Mouse (Mus musculus): ENCODE measurements around the gene Ern1. TPM values are rescaled to one million over a fixed set of nuclear protein-coding genes. Genes with fewer than 3 reads are reported as not detected.
A peak's percentile ranks its signal among the peaks of the same experiment; 100 is the strongest.

The Ern1 gene
- polyA plus RNA-seq, 1 experiment = 18.1 TPM

DNA sequence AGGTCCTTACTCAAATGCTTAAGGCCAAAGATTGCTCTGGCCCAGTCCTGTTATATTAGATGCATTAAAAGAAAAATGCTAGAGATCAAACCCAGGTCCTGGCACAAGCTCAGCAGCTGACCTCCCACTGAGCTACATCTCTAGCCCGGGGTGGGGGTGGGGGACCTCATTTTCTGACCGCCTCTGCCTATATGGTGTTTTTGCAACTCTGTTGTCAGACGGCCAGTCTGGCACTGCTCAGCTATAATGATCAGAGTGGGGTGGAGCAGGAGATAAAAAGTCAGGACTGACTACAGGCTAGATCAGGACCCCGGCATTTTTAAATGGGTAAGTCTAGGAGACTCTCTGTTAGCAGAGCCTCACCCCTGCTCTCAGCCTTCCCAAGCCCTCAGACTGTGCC lies 30.7 kb upstream of the Ern1 start:
- H3K4me1 ChIP-seq (replicated peaks; ENCODE audit: control insufficient read depth, insufficient read depth, low read length) = peaks cover 3% of the 10 kb centered on the region; the same call in 1 of the 2 replicates

DNA sequence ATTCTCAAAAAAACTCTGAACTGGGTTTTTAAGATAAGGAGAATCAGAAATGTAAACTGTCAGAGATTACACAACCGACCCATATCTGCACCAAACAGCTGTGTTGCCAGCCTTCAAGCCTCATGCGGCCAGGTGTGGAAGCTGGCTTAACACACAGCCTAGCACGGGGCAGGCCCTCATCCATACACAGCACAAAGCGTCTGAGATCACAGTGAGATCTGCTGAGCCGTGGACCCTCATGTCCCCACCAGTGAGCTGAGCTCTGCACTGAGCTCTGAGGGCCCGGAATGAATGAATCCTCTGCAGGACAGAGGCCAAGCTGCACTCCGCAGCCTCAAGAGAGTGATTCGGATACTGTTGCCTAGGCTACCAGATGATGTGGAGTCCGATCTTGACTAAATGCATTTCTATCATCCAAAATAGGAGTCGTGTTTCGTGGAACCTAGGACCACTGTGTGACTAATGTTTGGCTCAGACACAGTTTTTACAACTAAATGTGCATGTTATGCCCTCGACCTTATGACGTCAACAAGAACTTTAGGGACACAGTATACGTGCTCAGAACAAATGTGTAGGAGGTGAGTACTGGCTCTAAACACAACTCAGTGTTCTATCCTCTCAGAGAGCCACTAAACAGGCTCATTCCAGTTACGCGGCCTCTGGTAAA lies 27.6 kb upstream of the Ern1 start:
- Histone ChIP-seq H3K27ac (ENCODE audit: control insufficient read depth, insufficient read depth, low read length) (no peak overlapping the region), H3K36me3 (ENCODE audit: control insufficient read depth, insufficient read depth, low read length) (peaks cover 6% of the 10 kb centered on the region), H3K27me3 (ENCODE audit: control insufficient read depth, insufficient read depth, low read length) (no peaks in the 10 kb centered on the region), H3K4me3 (ENCODE audit: control insufficient read depth, insufficient read depth, low read length) (no peak overlapping the region), H3K4me1 (replicated peaks; ENCODE audit: control insufficient read depth, insufficient read depth, low read length) (peaks cover 3% of the 10 kb centered on the region; the same call in 1 of the 2 replicates)
- no peak for DNase-seq
- TF ChIP-seq POLR2A (IDR thresholded peaks at IDR 0.05; ENCODE audit: control insufficient read depth, extremely low read depth, insufficient read depth, low read length, poor library complexity) = no peak
- no peak for TF ChIP-seq CTCF (IDR thresholded peaks at IDR 0.05; ENCODE audit: borderline replicate concordance, control insufficient read depth, extremely low read depth, insufficient read depth, low read length, poor library complexity)
- 84% methylated on average over 16 of the region's 16 CpGs for WGBS

More for the DNA sequence above, 30.7 kb upstream of the Ern1 start:
- DNase-seq = no peak
- no peak overlapping the region for H3K4me3 ChIP-seq (ENCODE audit: control insufficient read depth, insufficient read depth, low read length)
- TF ChIP-seq POLR2A (IDR thresholded peaks at IDR 0.05; ENCODE audit: control insufficient read depth, extremely low read depth, insufficient read depth, low read length, poor library complexity) (no peak), CTCF (IDR thresholded peaks at IDR 0.05; ENCODE audit: borderline replicate concordance, control insufficient read depth, extremely low read depth, insufficient read depth, low read length, poor library complexity) (no peak)
- no peak overlapping the region for H3K27ac ChIP-seq (ENCODE audit: control insufficient read depth, insufficient read depth, low read length)
- 93% methylated on average over 4 of the region's 4 CpGs for WGBS
- peaks cover 4% of the 10 kb centered on the region; the same call in 1 of the 2 replicates for H3K36me3 ChIP-seq (ENCODE audit: control insufficient read depth, insufficient read depth, low read length)
- H3K27me3 ChIP-seq (ENCODE audit: control insufficient read depth, insufficient read depth, low read length) = no peaks in the 10 kb centered on the region

DNA sequence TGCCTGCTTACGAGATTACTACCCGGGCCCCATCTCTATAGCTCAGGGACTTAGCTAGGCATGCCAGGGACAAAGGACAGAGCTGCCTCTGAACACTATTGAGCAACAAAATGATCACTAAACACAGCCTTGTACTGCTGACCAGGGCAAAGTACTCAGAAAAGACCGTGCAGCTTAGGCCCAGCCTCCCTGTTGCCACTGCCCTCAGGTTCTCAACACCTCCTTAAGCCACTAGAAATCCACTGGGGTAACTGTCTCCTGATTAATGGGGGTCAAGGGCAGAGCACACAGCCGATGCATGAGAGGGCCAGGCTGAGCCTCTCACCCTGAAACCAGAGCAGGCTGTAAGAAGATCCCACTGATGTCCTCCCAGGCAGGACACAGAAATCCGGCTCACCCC lies 26.8 kb upstream of the Ern1 start:
- TF ChIP-seq CTCF (IDR thresholded peaks at IDR 0.05; ENCODE audit: borderline replicate concordance, control insufficient read depth, extremely low read depth, insufficient read depth, low read length, poor library complexity) (no peak), POLR2A (IDR thresholded peaks at IDR 0.05; ENCODE audit: control insufficient read depth, extremely low read depth, insufficient read depth, low read length, poor library complexity) (no peak)
- Histone ChIP-seq H3K27me3 (ENCODE audit: control insufficient read depth, insufficient read depth, low read length) (no peaks in the 10 kb centered on the region), H3K4me1 (replicated peaks; ENCODE audit: control insufficient read depth, insufficient read depth, low read length) (peaks cover 3% of the 10 kb centered on the region; the same call in 1 of the 2 replicates), H3K36me3 (ENCODE audit: control insufficient read depth, insufficient read depth, low read length) (peaks cover 4% of the 10 kb centered on the region), H3K27ac (ENCODE audit: control insufficient read depth, insufficient read depth, low read length) (no peak overlapping the region), H3K4me3 (ENCODE audit: control insufficient read depth, insufficient read depth, low read length) (no peak overlapping the region)
- no peak for DNase-seq
- WGBS = 93% methylated on average over 5 of the region's 5 CpGs

DNA sequence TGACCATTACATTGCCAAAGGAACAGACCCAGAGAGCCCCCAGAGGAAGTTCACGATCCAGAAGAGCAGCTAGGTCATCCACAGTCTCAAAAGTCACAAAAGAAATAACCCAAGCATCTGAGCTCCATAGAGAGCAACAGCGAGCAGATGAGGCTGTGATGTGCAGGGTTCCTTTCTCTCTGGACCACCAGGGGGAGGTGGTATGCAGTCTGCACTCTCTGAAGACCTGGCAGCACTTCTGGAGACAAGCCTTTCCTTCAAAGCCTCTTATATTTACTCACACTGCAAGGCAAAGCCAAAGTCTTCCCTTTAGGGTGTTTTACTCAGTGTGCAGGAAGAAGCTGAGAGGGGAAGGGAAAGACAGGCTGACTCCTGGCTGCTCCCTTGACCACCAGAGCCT lies 25.5 kb upstream of the Ern1 start:
- peak; percentile 74 for DNase-seq
- 59% methylated on average over 2 of the region's 2 CpGs for WGBS
- no peak overlapping the region for H3K4me3 ChIP-seq (ENCODE audit: control insufficient read depth, insufficient read depth, low read length)
- no peaks in the 10 kb centered on the region for H3K27me3 ChIP-seq (ENCODE audit: control insufficient read depth, insufficient read depth, low read length)
- TF ChIP-seq CTCF (IDR thresholded peaks at IDR 0.05; ENCODE audit: borderline replicate concordance, control insufficient read depth, extremely low read depth, insufficient read depth, low read length, poor library complexity) = no peak
- no peak for TF ChIP-seq POLR2A (IDR thresholded peaks at IDR 0.05; ENCODE audit: control insufficient read depth, extremely low read depth, insufficient read depth, low read length, poor library complexity)
- peaks cover 3% of the 10 kb centered on the region; the same call in 1 of the 2 replicates for H3K4me1 ChIP-seq (replicated peaks; ENCODE audit: control insufficient read depth, insufficient read depth, low read length)
- peaks cover 3% of the 10 kb centered on the region; the same call in 1 of the 2 replicates for H3K36me3 ChIP-seq (ENCODE audit: control insufficient read depth, insufficient read depth, low read length)
- no peak overlapping the region for H3K27ac ChIP-seq (ENCODE audit: control insufficient read depth, insufficient read depth, low read length)

DNA sequence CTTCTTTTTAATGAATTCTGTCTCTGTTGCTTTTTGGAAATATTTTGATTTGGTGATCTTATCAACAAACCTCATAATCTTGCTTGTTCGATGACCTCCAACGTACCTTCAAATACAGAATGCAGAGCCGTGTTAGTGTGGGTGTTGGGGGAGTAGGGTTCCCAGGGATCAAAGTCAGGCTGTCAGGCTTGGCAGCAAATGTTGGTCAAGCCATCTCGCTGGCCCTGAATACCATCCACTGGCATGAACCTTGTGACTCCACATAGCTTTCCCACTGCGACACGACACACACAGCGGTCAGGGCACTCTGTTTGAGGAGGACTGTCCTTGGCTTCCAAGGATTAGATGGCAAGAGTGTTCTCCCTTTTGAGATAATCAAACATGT lies 24.3 kb upstream of the Ern1 start:
- Histone ChIP-seq H3K36me3 (ENCODE audit: control insufficient read depth, insufficient read depth, low read length) (peaks cover 3% of the 10 kb centered on the region; the same call in 1 of the 2 replicates), H3K27ac (ENCODE audit: control insufficient read depth, insufficient read depth, low read length) (no peak overlapping the region), H3K4me3 (ENCODE audit: control insufficient read depth, insufficient read depth, low read length) (no peak overlapping the region), H3K27me3 (ENCODE audit: control insufficient read depth, insufficient read depth, low read length) (no peaks in the 10 kb centered on the region), H3K4me1 (replicated peaks; ENCODE audit: control insufficient read depth, insufficient read depth, low read length) (peaks cover 3% of the 10 kb centered on the region; the same call in 1 of the 2 replicates)
- DNase-seq = no peak
- TF ChIP-seq POLR2A (IDR thresholded peaks at IDR 0.05; ENCODE audit: control insufficient read depth, extremely low read depth, insufficient read depth, low read length, poor library complexity) (no peak), CTCF (IDR thresholded peaks at IDR 0.05; ENCODE audit: borderline replicate concordance, control insufficient read depth, extremely low read depth, insufficient read depth, low read length, poor library complexity) (no peak)
- WGBS = 99% methylated on average over 7 of the region's 7 CpGs

DNA sequence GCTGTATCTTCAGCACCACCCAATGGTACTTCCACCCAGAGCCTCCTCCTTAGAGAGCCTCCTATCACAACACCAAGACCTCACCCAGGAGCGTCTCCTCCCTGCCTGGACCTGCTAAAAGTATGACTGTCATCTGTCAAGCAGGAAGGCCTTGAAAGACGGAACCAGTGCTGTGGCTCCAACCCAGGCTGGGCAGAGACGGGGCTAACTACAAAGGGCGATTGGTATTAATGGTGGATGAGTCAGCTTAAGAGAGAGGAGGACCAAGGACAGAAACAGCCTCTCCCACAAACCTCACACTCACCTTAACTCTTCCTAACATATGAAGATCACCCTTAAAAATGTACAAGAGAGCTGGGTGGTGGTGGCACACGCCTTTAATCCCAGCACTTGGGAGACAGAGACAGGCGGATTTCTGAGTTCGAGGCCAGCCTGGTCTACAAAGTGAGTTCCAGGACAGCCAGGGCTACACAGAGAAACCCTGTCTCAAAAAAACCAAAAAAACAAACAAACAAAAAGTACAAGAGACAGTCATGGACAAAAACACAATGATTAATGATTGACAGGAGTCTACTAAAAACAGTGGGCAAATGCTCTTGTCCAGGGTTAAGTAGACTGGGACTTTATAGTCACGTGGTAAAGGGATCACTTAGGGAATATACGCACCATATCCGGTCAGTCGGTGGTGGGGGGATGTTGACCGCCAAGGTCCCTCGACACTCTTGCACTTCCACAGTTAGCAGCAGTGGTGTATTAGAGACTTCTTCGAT lies 23.8 kb upstream of the Ern1 start:
- peaks cover 3% of the 10 kb centered on the region; the same call in 1 of the 2 replicates for H3K36me3 ChIP-seq (ENCODE audit: control insufficient read depth, insufficient read depth, low read length)
- no peak for DNase-seq
- H3K4me3 ChIP-seq (ENCODE audit: control insufficient read depth, insufficient read depth, low read length) = no peak overlapping the region
- peaks cover 3% of the 10 kb centered on the region; the same call in 1 of the 2 replicates for H3K4me1 ChIP-seq (replicated peaks; ENCODE audit: control insufficient read depth, insufficient read depth, low read length)
- no peak overlapping the region for H3K27ac ChIP-seq (ENCODE audit: control insufficient read depth, insufficient read depth, low read length)
- no peak for TF ChIP-seq CTCF (IDR thresholded peaks at IDR 0.05; ENCODE audit: borderline replicate concordance, control insufficient read depth, extremely low read depth, insufficient read depth, low read length, poor library complexity)
- TF ChIP-seq POLR2A (IDR thresholded peaks at IDR 0.05; ENCODE audit: control insufficient read depth, extremely low read depth, insufficient read depth, low read length, poor library complexity) = no peak
- 97% methylated on average over 14 of the region's 14 CpGs for WGBS
- no peaks in the 10 kb centered on the region for H3K27me3 ChIP-seq (ENCODE audit: control insufficient read depth, insufficient read depth, low read length)

All from thymus, adult 2 months (tissue).